Mouse (Mus musculus) cerebellum, adult (tissue): Measurements from ENCODE around the gene Ifna5.
"Not testable (repeated sequence)": the region's sequence is repeated elsewhere in the genome, so short reads cannot be mapped to it uniquely, and the experiment has no call there.

Experiments used
- ATAC-seq: cut with Nextera tagmentation; 2 replicates; pipeline ENCODE4 v1.9.2; 2017; ENCODE audit warnings: mild to moderate bottlenecking, moderate library complexity, mixed read lengths; ENCODE audit not compliant: insufficient number of reproducible peaks, low FRiP score, low TSS enrichment

Gene Ifna5

GRCm38 (mm10) chr4:88835225-88835624 lies at the start of gene Ifna5:
Ifna5 (plus strand) TSS chr4:88835525.
- not testable (repeated sequence) for ATAC-seq

DNA sequence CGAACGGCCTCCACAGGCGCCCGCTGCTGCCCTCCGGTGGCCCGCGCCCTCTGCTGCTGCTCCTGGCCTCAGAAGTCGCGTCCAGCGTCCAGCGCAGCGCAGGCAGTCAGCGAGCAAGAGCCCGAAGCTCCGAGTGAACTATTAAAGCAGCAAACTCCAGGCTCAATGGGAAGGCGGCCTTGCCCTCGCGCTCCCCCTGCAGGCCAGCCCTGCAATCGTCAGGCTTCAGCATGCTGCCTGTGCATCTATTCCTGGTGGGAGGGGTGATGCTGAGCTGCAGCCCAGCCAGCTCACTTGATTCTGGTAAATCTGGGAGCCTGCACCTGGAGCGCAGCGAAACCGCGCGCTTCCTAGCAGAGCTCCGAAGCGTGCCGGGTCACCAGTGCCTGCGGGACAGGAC lies 46.9 kb upstream of the Ifna5 start, which contains the start of gene Gm13277:
Gene Gm13277 (plus strand): TSS at position 231 of the 400 bp plus-strand sequence.
- ATAC-seq, result not testable (repeated sequence)

DNA sequence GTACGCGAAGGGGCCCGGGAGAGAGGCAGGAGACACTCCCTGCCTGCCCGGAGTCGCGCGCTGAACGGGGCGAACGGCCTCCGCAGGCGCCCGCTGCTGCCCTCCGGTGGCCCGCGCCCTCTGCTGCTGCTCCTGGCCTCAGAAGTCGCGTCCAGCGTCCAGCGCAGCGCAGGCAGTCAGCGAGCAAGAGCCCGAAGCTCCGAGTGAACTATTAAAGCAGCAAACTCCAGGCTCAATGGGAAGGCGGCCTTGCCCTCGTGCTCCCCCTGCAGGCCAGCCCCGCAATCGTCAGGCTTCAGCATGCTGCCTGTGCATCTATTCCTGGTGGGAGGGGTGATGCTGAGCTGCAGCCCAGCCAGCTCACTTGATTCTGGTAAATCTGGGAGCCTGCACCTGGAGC lies 44.1 kb upstream of the Ifna5 start, which contains the start of gene Gm13278:
Gene Gm13278 (plus strand): TSS at position 301 of the 400 bp plus-strand sequence.
- ATAC-seq, result not testable (repeated sequence)

GRCm38 (mm10) chr4:88793936-88794675 lies 41.2 kb upstream of the Ifna5 start, which contains the start of gene Gm13275:
Gm13275 (plus strand) TSS chr4:88794487.
- not testable (repeated sequence) for ATAC-seq

DNA sequence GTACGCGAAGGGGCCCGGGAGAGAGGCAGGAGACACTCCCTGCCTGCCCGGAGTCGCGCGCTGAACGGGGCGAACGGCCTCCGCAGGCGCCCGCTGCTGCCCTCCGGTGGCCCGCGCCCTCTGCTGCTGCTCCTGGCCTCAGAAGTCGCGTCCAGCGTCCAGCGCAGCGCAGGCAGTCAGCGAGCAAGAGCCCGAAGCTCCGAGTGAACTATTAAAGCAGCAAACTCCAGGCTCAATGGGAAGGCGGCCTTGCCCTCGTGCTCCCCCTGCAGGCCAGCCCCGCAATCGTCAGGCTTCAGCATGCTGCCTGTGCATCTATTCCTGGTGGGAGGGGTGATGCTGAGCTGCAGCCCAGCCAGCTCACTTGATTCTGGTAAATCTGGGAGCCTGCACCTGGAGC lies 38.2 kb upstream of the Ifna5 start, which contains the start of gene Gm13279:
Gene Gm13279 (plus strand): TSS at position 301 of the 400 bp plus-strand sequence.
- not testable (repeated sequence) for ATAC-seq

- ATAC-seq, result not testable (repeated sequence)
Observed at GRCm38 (mm10) chr4:88799365-88799764, 36.0 kb upstream of the Ifna5 start, which contains the start of gene Gm13285. Gm13285 (plus strand) TSS chr4:88799665.

DNA sequence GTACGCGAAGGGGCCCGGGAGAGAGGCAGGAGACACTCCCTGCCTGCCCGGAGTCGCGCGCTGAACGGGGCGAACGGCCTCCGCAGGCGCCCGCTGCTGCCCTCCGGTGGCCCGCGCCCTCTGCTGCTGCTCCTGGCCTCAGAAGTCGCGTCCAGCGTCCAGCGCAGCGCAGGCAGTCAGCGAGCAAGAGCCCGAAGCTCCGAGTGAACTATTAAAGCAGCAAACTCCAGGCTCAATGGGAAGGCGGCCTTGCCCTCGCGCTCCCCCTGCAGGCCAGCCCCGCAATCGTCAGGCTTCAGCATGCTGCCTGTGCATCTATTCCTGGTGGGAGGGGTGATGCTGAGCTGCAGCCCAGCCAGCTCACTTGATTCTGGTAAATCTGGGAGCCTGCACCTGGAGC lies 32.4 kb upstream of the Ifna5 start, which contains the start of gene Gm13287:
Gene Gm13287 (plus strand): TSS at position 301 of the 400 bp plus-strand sequence.
- not testable (repeated sequence) for ATAC-seq

DNA sequence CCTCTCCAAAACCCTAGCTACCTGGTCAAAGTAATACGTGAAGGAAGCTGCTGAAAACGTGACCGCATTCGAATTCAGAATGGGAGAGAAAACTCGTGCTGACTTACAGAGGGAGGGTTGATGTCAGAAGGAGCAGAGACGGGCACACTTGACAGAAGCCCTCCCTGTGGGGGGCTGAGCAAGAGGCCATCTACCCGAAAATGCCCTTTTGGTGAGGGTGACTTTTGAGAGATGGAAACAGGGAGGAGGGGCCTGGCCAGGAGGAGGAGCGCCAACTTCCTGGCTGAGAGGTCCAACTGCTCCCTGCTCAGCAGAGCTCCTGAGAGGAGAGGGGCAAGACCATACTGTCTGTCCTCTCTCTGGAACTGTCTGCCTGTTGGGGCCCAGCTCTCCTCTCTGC lies 30.1 kb upstream of the Ifna5 start, which contains the start of gene Gm13288:
Gene Gm13288 (plus strand): TSS at position 301 of the 400 bp plus-strand sequence.
- not testable (repeated sequence) for ATAC-seq

- not testable (repeated sequence) for ATAC-seq
Observed at GRCm38 (mm10) chr4:88805761-88806160, 29.6 kb upstream of the Ifna5 start.

DNA sequence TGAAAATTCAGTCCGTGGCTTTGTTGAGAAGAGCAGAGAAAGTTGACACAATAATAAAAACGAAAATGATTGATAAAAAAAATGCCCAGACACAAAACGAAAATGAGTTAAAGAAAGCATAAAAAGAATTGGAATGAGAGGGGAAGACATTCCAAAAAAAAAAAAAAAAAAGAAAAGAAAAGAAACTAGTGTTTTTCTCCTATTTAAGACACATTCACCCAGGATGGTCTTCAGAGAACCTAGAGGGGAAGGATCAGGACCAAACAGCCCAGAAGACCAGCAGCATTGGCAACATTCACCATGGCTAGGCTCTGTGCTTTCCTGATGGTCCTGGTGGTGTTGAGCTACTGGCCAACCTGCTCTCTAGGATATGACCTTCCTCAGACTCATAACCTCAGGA lies 19.4 kb upstream of the Ifna5 start, which contains the start of gene Ifna7:
Gene Ifna7 (plus strand): TSS at position 301 of the 400 bp plus-strand sequence.
- ATAC-seq, result no peak

- ATAC-seq, result no peak
Observed at GRCm38 (mm10) chr4:88819659-88820058, 15.7 kb upstream of the Ifna5 start, which contains the start of gene Ifna11. Ifna11 (plus strand) TSS chr4:88819959.

GRCm38 (mm10) chr4:88822995-88823394 lies 12.3 kb upstream of the Ifna5 start:
- ATAC-seq, result no peak

GRCm38 (mm10) chr4:88827116-88827515 lies 8.2 kb upstream of the Ifna5 start, which contains the start of gene Ifna6:
Ifna6 (plus strand) TSS chr4:88827416.
- ATAC-seq, result not testable (repeated sequence)

- ATAC-seq, result no peak
Observed at GRCm38 (mm10) chr4:88830523-88830922, 4.8 kb upstream of the Ifna5 start.

DNA sequence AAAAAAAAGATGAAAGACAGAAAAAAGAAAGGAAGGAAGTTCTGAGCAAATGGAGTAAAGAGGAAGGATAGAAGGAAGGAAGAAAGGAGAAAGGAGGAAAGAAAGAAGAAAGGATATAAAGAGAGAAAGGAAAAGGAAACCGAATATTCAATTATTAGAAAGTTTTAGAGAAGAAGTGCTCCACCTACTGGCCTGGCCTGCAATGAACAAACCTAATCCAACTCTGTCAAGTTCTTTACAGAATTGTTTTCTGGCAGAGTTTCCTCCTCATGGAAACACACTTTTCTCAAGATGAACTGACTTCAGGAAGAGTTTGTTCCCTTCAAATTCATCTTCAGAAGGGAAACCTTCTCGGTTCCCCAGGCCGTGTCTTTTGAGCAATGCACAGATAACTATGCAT lies 3.5 kb downstream of the Ifna5 start:
- ATAC-seq, result no peak

GRCm38 (mm10) chr4:88840058-88840457 lies 4.7 kb downstream of the Ifna5 start:
- no peak for ATAC-seq

GRCm38 (mm10) chr4:88841438-88841911 lies 6.2 kb downstream of the Ifna5 start, which contains the start of gene Ifna4:
Ifna4 (plus strand) TSS chr4:88841861.
- ATAC-seq, result no peak

DNA sequence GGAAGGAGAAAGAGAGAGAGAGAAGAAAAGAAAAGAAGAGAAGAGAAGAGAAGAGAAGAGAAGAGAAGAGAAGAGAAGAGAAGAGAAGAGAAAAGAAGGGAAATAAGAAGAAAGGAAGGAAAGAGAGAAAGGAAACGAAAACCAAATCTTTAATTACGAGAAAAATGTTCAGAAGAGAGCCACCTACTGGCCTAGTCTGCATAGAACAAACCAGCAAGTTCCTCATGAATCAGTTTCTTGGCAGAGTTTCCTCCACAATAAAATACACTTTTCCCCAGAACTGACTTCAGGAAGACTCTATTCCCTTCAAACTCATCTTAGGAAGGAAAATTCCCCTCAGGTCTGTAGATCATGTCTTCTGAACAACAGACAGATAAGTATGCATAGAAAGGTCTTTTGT lies 10.0 kb downstream of the Ifna5 start:
- no peak for ATAC-seq

GRCm38 (mm10) chr4:88849698-88850097 lies 14.4 kb downstream of the Ifna5 start, which contains the start of gene Ifna1:
Ifna1 (plus strand) TSS chr4:88850087.
- no peak for ATAC-seq

- no peak for ATAC-seq
Observed at GRCm38 (mm10) chr4:88851026-88851763, 15.9 kb downstream of the Ifna5 start.
